14 mouse cellular contexts compared by ENCODE assay signal in the genomic region with DNA sequence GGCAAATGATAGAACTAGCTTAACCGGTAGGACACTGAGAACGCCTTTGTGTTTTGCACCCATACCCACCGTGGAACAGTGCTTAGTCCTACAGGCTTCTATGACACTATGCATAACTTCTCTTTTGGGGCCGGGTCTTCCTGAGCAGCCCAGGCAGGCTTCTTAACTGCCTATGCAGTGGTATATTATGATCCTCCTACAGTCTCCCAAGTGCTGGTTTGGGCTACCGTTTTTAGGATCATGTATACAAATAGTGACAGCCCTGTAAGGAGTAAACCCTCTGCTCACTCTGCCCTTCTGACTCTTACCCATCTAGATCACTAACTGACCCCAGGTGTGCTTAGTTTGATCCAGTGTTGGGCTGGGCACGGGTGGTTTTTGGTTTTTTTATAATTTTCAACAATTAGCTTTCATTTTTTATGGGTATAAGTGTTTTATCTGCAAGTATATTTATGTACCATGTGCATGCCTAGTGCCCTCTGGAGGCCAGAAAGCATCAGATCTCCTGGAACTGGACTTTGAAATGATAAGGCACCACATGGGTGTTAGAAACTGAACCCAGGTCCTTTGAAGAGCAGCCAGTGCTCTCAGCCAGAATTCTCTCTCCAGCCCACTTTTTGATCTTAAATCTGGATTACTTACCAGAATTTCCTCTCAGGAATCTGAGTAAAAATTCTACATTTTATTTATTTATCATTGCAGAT. TPM values are rescaled to one million over a fixed set of nuclear protein-coding genes. Genes with fewer than 3 reads are reported as not detected.
DNase-seq lines count a peak whose midpoint lies in the region; ATAC-seq and TF ChIP-seq lines count a peak whose summit lies in the region.
"Had no signal": no experiment of that assay in that cellular context is flagged by ENCODE, and none has a peak within 500 bp of the region (broad histone marks: within the 10 kb centered on the region; RNA-seq: fewer than 3 reads in every experiment).

No protein-coding gene starts in this region.

- H3K27me3 ChIP-seq in forebrain, postnatal 0 days (ENCODE audit: insufficient read depth, low read length), result no peaks in the 10 kb centered on the region
- H3K27me3 ChIP-seq in forebrain, embryonic 11.5 days (ENCODE audit: control insufficient read depth, insufficient read depth, low read length), result no peaks in the 10 kb centered on the region
- H3K27me3 ChIP-seq: heart, embryonic 12.5 days; hindbrain, embryonic 12.5 days; liver, embryonic 15.5 days; neural tube, embryonic 13.5 days had no signal

- 0 out of 2 replicates have a peak, but pooled peaks have one; percentile 21 for TF ChIP-seq CTCF in forebrain, postnatal 0 days (IDR thresholded peaks at IDR 0.05; ENCODE audit: low read depth)
- peak; percentile 55 for TF ChIP-seq CTCF in left cerebral cortex, adult 2 months (IDR thresholded peaks at IDR 0.05)
- peak; percentile 29; the same call in 1 of the 2 replicates for TF ChIP-seq CTCF in cortical plate, adult 2 months (IDR thresholded peaks at IDR 0.05; ENCODE audit: extremely low read depth, insufficient read depth, low read length)

- no peak overlapping the region for H3K4me2 ChIP-seq in forebrain, postnatal 0 days (ENCODE audit: low read depth)
- H3K4me2 ChIP-seq in forebrain, embryonic 11.5 days (ENCODE audit: low read depth, low read length, severe bottlenecking), result no peak overlapping the region
- H3K4me2 ChIP-seq: heart, embryonic 12.5 days; hindbrain, embryonic 12.5 days; liver, embryonic 15.5 days; neural tube, embryonic 13.5 days had no signal

- no peak for DNase-seq in forebrain, postnatal 0 days
- DNase-seq in forebrain, embryonic 11.5 days (ENCODE audit: low spot score), result no peak
- DNase-seq in left cerebral cortex, adult 2 months (ENCODE audit: extremely low spot score in 1 of 2, low spot score in 2 of 2), result no peak
- DNase-seq in left cerebral cortex, postnatal 36 days (ENCODE audit: low spot score in 2 of 2), result no peak
- peak; percentile 45 for DNase-seq in 3T3-L1 (ENCODE audit: low read depth, low spot score)
- no peak for DNase-seq in gastrocnemius, postnatal 14 days
- no peak for DNase-seq in B cell, adult 2 months
- DNase-seq: adrenal gland, postnatal 10 days had no signal

- no peak overlapping the region for H3K9ac ChIP-seq in forebrain, postnatal 0 days
- no peak overlapping the region for H3K9ac ChIP-seq in forebrain, embryonic 11.5 days (ENCODE audit: low read length)
- H3K9ac ChIP-seq: heart, embryonic 12.5 days; hindbrain, embryonic 12.5 days; liver, embryonic 15.5 days; neural tube, embryonic 13.5 days had no signal

- 94% methylated on average over 6 of the region's 6 CpGs for WGBS in forebrain, postnatal 0 days
- 92% methylated on average over 6 of the region's 6 CpGs for WGBS in forebrain, embryonic 11.5 days

- intact Hi-C loops in left cerebral cortex, adult 2 months (cut with DNase I), result no loop called here
- intact Hi-C loops in left cerebral cortex, postnatal 36 days (cut with DNase I), result no loop called here
- intact Hi-C loops in gastrocnemius, postnatal 14 days (cut with DNase I; ENCODE audit: low total_unique reads), result loop anchor here (10.0 kb wide), 1 partner anchor 86 kb away; no protein-coding TSS in a partner anchor

- no peak overlapping the region for H3K4me3 ChIP-seq in forebrain, postnatal 0 days (ENCODE audit: low read depth, low read length)
- no peak overlapping the region for H3K4me3 ChIP-seq in forebrain, embryonic 11.5 days (ENCODE audit: low read depth, low read length)
- no peak overlapping the region for H3K4me3 ChIP-seq in left cerebral cortex, adult 2 months
- H3K4me3 ChIP-seq in cortical plate, adult 2 months (ENCODE audit: insufficient read depth, low read length), result no peak overlapping the region
- H3K4me3 ChIP-seq: heart, embryonic 12.5 days; hindbrain, embryonic 12.5 days; liver, embryonic 15.5 days; midbrain, embryonic 10.5 days; neural tube, embryonic 13.5 days had no signal

- no peak for ATAC-seq in forebrain, postnatal 0 days
- no peak for ATAC-seq in forebrain, embryonic 11.5 days (replicated peaks; ENCODE audit: low FRiP score)

- H3K27ac ChIP-seq in forebrain, postnatal 0 days (ENCODE audit: low read depth, low read length), result no peak overlapping the region
- no peak overlapping the region for H3K27ac ChIP-seq in forebrain, embryonic 11.5 days (ENCODE audit: low read depth, low read length)
- no peak overlapping the region for H3K27ac ChIP-seq in left cerebral cortex, adult 2 months
- no peak overlapping the region for H3K27ac ChIP-seq in cortical plate, adult 2 months (ENCODE audit: insufficient read depth, low read length)
- H3K27ac ChIP-seq: hindbrain, embryonic 12.5 days; liver, embryonic 15.5 days; midbrain, embryonic 10.5 days; neural tube, embryonic 13.5 days had no signal

- H3K4me1 ChIP-seq in forebrain, postnatal 0 days (ENCODE audit: insufficient read depth), result no peaks in the 10 kb centered on the region
- H3K4me1 ChIP-seq in forebrain, embryonic 11.5 days (replicated peaks; ENCODE audit: control insufficient read depth, insufficient read depth, low read length), result no peaks in the 10 kb centered on the region
- peaks cover 2% of the 10 kb centered on the region for H3K4me1 ChIP-seq in cortical plate, adult 2 months (ENCODE audit: control insufficient read depth, insufficient read depth, low read length)
- H3K4me1 ChIP-seq: heart, embryonic 12.5 days; hindbrain, embryonic 12.5 days; midbrain, embryonic 10.5 days; neural tube, embryonic 13.5 days had no signal

- H3K36me3 ChIP-seq in forebrain, postnatal 0 days (ENCODE audit: insufficient read depth), result 0 out of 2 replicates have a peak, but pooled peaks cover 4% of the 10 kb centered on the region
- no peaks in the 10 kb centered on the region; the same call in 1 of the 2 replicates for H3K36me3 ChIP-seq in forebrain, embryonic 11.5 days (ENCODE audit: control insufficient read depth, insufficient read depth, low read length)

- H3K9me3 ChIP-seq in forebrain, postnatal 0 days (ENCODE audit: low read length), result no peaks in the 10 kb centered on the region
- H3K9me3 ChIP-seq in forebrain, embryonic 11.5 days (ENCODE audit: control insufficient read depth, low read length), result no peaks in the 10 kb centered on the region
- H3K9me3 ChIP-seq: heart, embryonic 12.5 days; hindbrain, embryonic 12.5 days; liver, embryonic 15.5 days; midbrain, embryonic 10.5 days; neural tube, embryonic 13.5 days had no signal

- TF ChIP-seq POLR2A in cortical plate, adult 2 months (IDR thresholded peaks at IDR 0.05; ENCODE audit: extremely low read depth, insufficient read depth, low read length), result no peak

RNA-seq across cellular contexts. Expression of gene Gm10638, which starts 24.6 kb away (rescaled TPM):
- total RNA-seq in forebrain, postnatal 0 days (2014; rRNA removed), result 0.43 and 1.5 TPM in 2 replicates
- polyA plus RNA-seq in forebrain, postnatal 0 days (2015; fragmentation: Nextera tagmentation; extraction: Ambion mirVana), result 8.2 and 8.9 TPM in 2 replicates
- polyA plus RNA-seq in forebrain, embryonic 11.5 days (2014; fragmentation: Nextera tagmentation; extraction: Ambion mirVana), result 6.6 and 7.1 TPM in 2 replicates
- total RNA-seq in left cerebral cortex, adult 2 months (2021), result 1 to 10 TPM; 3.0 to 3.8 TPM
- total RNA-seq in left cerebral cortex, postnatal 36 days (2021), result 1 to 10 TPM; 2.4 to 4.0 TPM
- polyA plus RNA-seq in cortical plate, adult 2 months (2012; rRNA removed), result 1.6 and 2.2 TPM in 2 replicates
- 1 to 10 TPM; 3.3 to 6.4 TPM for total RNA-seq in gastrocnemius, postnatal 14 days (2021)

RNA-seq across cellular contexts. Expression of gene Siah1a, which starts 24.8 kb away (rescaled TPM):
- 91.9 and 101 TPM in 2 replicates for total RNA-seq in forebrain, postnatal 0 days (2014; rRNA removed)
- polyA plus RNA-seq in forebrain, postnatal 0 days (2015; fragmentation: Nextera tagmentation; extraction: Ambion mirVana), result 87.3 and 88.6 TPM in 2 replicates
- 71.2 and 72.5 TPM in 2 replicates for polyA plus RNA-seq in forebrain, embryonic 11.5 days (2014; fragmentation: Nextera tagmentation; extraction: Ambion mirVana)
- total RNA-seq in left cerebral cortex, adult 2 months (2021), result 10 to 100 TPM; 30.9 to 32.9 TPM
- 10 to 100 TPM; 31.5 to 34.2 TPM for total RNA-seq in left cerebral cortex, postnatal 36 days (2021)
- 31.0 and 32.1 TPM in 2 replicates for polyA plus RNA-seq in cortical plate, adult 2 months (2012; rRNA removed)
- 10 to 100 TPM; 10.5 to 12.6 TPM for total RNA-seq in gastrocnemius, postnatal 14 days (2021)
